ENCODE assay signal across 8 mouse cellular contexts in the genomic region with DNA sequence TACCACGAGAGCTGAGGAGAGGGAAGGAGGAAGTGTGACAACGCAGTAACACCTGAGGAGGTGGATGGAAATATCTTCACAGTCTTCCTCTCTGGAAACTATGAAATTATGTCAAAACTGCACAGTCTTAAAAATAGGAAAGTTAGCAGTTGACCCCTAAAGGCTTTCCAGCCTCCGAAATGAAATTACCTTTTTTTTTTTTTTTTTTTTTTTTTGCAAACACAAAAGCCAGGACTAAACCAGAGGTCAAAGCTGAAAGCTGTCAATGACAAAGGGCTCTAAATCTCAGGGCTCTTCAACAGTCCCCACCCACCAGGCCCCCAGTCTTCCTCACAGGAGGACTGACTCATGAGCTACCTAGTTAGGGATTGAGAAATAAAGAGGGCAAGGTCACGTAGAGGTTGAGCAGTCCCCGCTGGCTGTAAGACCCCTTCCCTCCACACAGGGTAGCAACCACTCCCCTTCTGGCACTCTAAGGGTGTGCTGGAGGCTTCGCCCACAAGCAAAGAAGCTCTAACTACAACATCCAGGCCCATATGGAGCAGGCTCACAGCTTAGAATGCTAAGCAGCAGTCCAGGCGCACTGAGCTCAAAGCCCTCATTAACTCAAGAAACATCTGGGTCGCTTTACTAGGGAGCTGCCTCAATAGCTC. TPM values are rescaled to one million over a fixed set of nuclear protein-coding genes. Genes with fewer than 3 reads are reported as not detected.
DNase-seq lines count a peak whose midpoint lies in the region; ATAC-seq and TF ChIP-seq lines count a peak whose summit lies in the region.

No protein-coding gene starts in this region.

- WGBS in liver, postnatal 0 days (ENCODE audit: insufficient replicate concordance): 69% methylated on average over 8 of the region's 8 CpGs
- WGBS in liver, embryonic 11.5 days: 73% methylated on average over 8 of the region's 8 CpGs
- WGBS in forebrain, embryonic 15.5 days: 33% methylated on average over 8 of the region's 8 CpGs

- H3K9ac ChIP-seq in liver, postnatal 0 days (replicated peaks): no peak overlapping the region
- no peak overlapping the region; the same call in 1 of the 2 replicates for H3K9ac ChIP-seq in liver, embryonic 11.5 days (ENCODE audit: low read depth, low read length)
- H3K9ac ChIP-seq in forebrain, embryonic 15.5 days (replicated peaks): no peak overlapping the region

- TF ChIP-seq CTCF in liver, postnatal 0 days (IDR thresholded peaks at IDR 0.05; ENCODE audit: low read depth): no peak

- intact Hi-C loops in left cerebral cortex, postnatal 14 days (cut with DNase I): no loop called here

- H3K4me3 ChIP-seq in liver, postnatal 0 days (ENCODE audit: low read depth, low read length): no peak overlapping the region
- H3K4me3 ChIP-seq in liver, embryonic 11.5 days (ENCODE audit: low read depth, low read length): no peak overlapping the region
- no peak overlapping the region for H3K4me3 ChIP-seq in forebrain, embryonic 15.5 days

- H3K9me3 ChIP-seq in liver, postnatal 0 days (ENCODE audit: low read length): no peaks in the 10 kb centered on the region
- H3K9me3 ChIP-seq in liver, embryonic 11.5 days (ENCODE audit: control insufficient read depth, low read length): no peaks in the 10 kb centered on the region
- H3K9me3 ChIP-seq in forebrain, embryonic 15.5 days: no peaks in the 10 kb centered on the region

- 0 out of 2 replicates have a peak overlapping the region, but pooled peaks have one; percentile 36 for H3K27ac ChIP-seq in liver, postnatal 0 days (ENCODE audit: low read depth)
- H3K27ac ChIP-seq in liver, embryonic 11.5 days (ENCODE audit: low read depth, low read length): no peak overlapping the region
- 0 out of 2 replicates have a peak overlapping the region, but pooled peaks have one; percentile 37 for H3K27ac ChIP-seq in forebrain, embryonic 15.5 days (replicated peaks)

- H3K4me2 ChIP-seq in liver, postnatal 0 days (ENCODE audit: low read depth, low read length): no peak overlapping the region
- H3K4me2 ChIP-seq in liver, embryonic 11.5 days: no peak overlapping the region
- H3K4me2 ChIP-seq in forebrain, embryonic 15.5 days (replicated peaks): no peak overlapping the region

- H3K27me3 ChIP-seq in liver, postnatal 0 days (ENCODE audit: insufficient read depth, low read length): no peaks in the 10 kb centered on the region
- H3K27me3 ChIP-seq in liver, embryonic 11.5 days (replicated peaks; ENCODE audit: control insufficient read depth, insufficient read depth, low read length): no peaks in the 10 kb centered on the region
- no peaks in the 10 kb centered on the region for H3K27me3 ChIP-seq in forebrain, embryonic 15.5 days

- no peak for TF ChIP-seq EP300 in liver, postnatal 0 days (IDR thresholded peaks at IDR 0.05; ENCODE audit: low read depth)

- peak; percentile 42 for DNase-seq in adrenal gland, adult 2 months
- DNase-seq in adrenal gland, postnatal 14 days: no peak
- DNase-seq in liver, postnatal 0 days: no peak
- no peak for DNase-seq in liver, embryonic 11.5 days (ENCODE audit: low spot score)
- DNase-seq in retina, embryonic 14.5 days (ENCODE audit: low spot score): peak; percentile 38
- DNase-seq in left cerebral cortex, postnatal 14 days (ENCODE audit: low spot score in 2 of 2): no peak
- DNase-seq in adrenal gland, postnatal 10 days: no peak

- peaks cover 10% of the 10 kb centered on the region for H3K36me3 ChIP-seq in liver, postnatal 0 days (replicated peaks; ENCODE audit: insufficient read depth, low read length)
- H3K36me3 ChIP-seq in liver, embryonic 11.5 days (ENCODE audit: control insufficient read depth, insufficient read depth, low read length): peaks cover 8% of the 10 kb centered on the region; the same call in 1 of the 2 replicates
- no peaks in the 10 kb centered on the region; the same call in 1 of the 2 replicates for H3K36me3 ChIP-seq in forebrain, embryonic 15.5 days

- H3K4me1 ChIP-seq in liver, postnatal 0 days (ENCODE audit: insufficient read depth): no peaks in the 10 kb centered on the region
- H3K4me1 ChIP-seq in liver, embryonic 11.5 days (replicated peaks; ENCODE audit: control insufficient read depth, insufficient read depth, low read length): peaks cover 7% of the 10 kb centered on the region; the same call in 1 of the 2 replicates
- peaks cover 85% of the 10 kb centered on the region for H3K4me1 ChIP-seq in forebrain, embryonic 15.5 days

- no peak for ATAC-seq in liver, postnatal 0 days
- ATAC-seq in liver, embryonic 11.5 days (replicated peaks; ENCODE audit: low FRiP score): no peak
- 0 out of 2 replicates have a peak, but pooled peaks have one; percentile 39 for ATAC-seq in forebrain, embryonic 15.5 days (replicated peaks)

RNA-seq across cellular contexts. Expression of a gene that starts 35.4 kb away (rescaled TPM):
- total RNA-seq in adrenal gland, adult 2 months (2021): 10 to 100 TPM; 22.9 to 26.0 TPM
- 6.8 and 8.7 TPM in 2 replicates for polyA plus RNA-seq in adrenal gland, adult 2 months (2012; rRNA removed)
- total RNA-seq in adrenal gland, postnatal 14 days (2021): 49.9 and 61.8 TPM in 2 replicates
- polyA plus RNA-seq in liver, postnatal 0 days (2015; fragmentation: Nextera tagmentation; extraction: Ambion mirVana): 7.9 and 8.5 TPM in 2 replicates
- 22.0 and 22.8 TPM in 2 replicates for polyA plus RNA-seq in liver, embryonic 11.5 days (2014; fragmentation: Nextera tagmentation; extraction: Ambion mirVana)
- polyA plus RNA-seq in forebrain, embryonic 15.5 days (2015; fragmentation: Nextera tagmentation; extraction: Ambion mirVana): 71.3 and 73.7 TPM in 2 replicates
- total RNA-seq in left cerebral cortex, postnatal 14 days (2021): 100 to 1,000 TPM; 106 to 114 TPM
- 10 to 100 TPM; 57.4 to 64.4 TPM for total RNA-seq in adrenal gland, postnatal 10 days (2021)

Comparison
In these comparisons a context has a peak if more than half of its experiments do, and no peak if none do; other contexts are left out.
1. DNase-seq: peak in adrenal gland, adult 2 months (single experiment) and retina, embryonic 14.5 days (single experiment); none in adrenal gland, postnatal 14 days (single experiment), liver, postnatal 0 days (single experiment), liver, embryonic 11.5 days (single experiment), left cerebral cortex, postnatal 14 days (0 of 2) and adrenal gland, postnatal 10 days (single experiment).